Mouse (Mus musculus): ENCODE measurements around the gene L3mbtl3. TPM values are rescaled to one million over a fixed set of nuclear protein-coding genes. Genes with fewer than 3 reads are reported as not detected.

L3mbtl3 gene
- polyA plus RNA-seq, 1 experiment from 2014 or later = 24.7 TPM

Small RNA genes lying within 50 kb of the gene (microRNA-seq; reads per million reads assigned to microRNA genes)
- gene Gm27754 = not detected

Other genes with a start within 250 kb of the L3mbtl3 start
- gene Samd3, start 146.3 kb downstream of the L3mbtl3 start, polyA plus RNA-seq (2016; fragmentation: Nextera tagmentation; extraction: Ambion mirVana) = 19.9 and 20.3 TPM in 2 replicates

Measured in forebrain, embryonic 12.5 days (tissue).